Mouse (Mus musculus) C2C12 (cell line): ENCODE measurements around the gene Ttll11.

ENCODE experiments used
- CEBPB ChIP-seq: IDR thresholded peaks from one replicate; pipeline ENCODE4 v1.6.1; 2011; ENCODE audit warnings: low read depth, mild to moderate bottlenecking, control low read depth, moderate library complexity
- CTCF ChIP-seq: IDR thresholded peaks from one replicate; pipeline ENCODE4 v1.5.1; 2011; ENCODE audit not compliant: control insufficient read depth, insufficient read depth, insufficient read length
- FOSL1 ChIP-seq: IDR thresholded peaks from one replicate; pipeline ENCODE4 v1.8.0; 2011; ENCODE audit warnings: mild to moderate bottlenecking, low read length; ENCODE audit not compliant: poor library complexity, insufficient read depth, severe bottlenecking
- MAX ChIP-seq: IDR thresholded peaks from one replicate; pipeline ENCODE4 v1.6.1; 2011; ENCODE audit warnings: mild to moderate bottlenecking, control low read depth
- MYOD1 ChIP-seq: IDR thresholded peaks from one replicate; pipeline ENCODE4 v1.6.1; 2011; ENCODE audit warnings: low read depth; ENCODE audit not compliant: control insufficient read depth, insufficient read length
- MYOG ChIP-seq: IDR thresholded peaks from one replicate; pipeline ENCODE4 v1.6.1; 2011; ENCODE audit not compliant: control insufficient read depth, insufficient read length; ENCODE audit errors: extremely low read depth
- USF1 ChIP-seq: IDR thresholded peaks from one replicate; pipeline ENCODE4 v1.6.1; 2011; ENCODE audit warnings: low read depth, mild to moderate bottlenecking, control low read depth, moderate library complexity

- no peak for TF ChIP-seq CTCF
- TF ChIP-seq MYOD1 = no peak
- TF ChIP-seq USF1 = no peak
- TF ChIP-seq FOSL1 = no peak
- TF ChIP-seq MYOG = no peak
- TF ChIP-seq CEBPB = no peak
- TF ChIP-seq MAX = no peak
These were observed 72.1 kb downstream of the Ttll11 start for GRCm38 (mm10) chr2:35907578-35907977.
